7 mouse cellular contexts compared by ENCODE assay signal in genomic region chr9:100645026-100645940, GRCm38 (mm10). TPM values are rescaled to one million over a fixed set of nuclear protein-coding genes. Genes with fewer than 3 reads are reported as not detected.
A peak's percentile ranks its signal among the peaks of the same experiment; 100 is the strongest.
DNase-seq lines count a peak whose midpoint lies in the region; ATAC-seq and TF ChIP-seq lines count a peak whose summit lies in the region.

No protein-coding gene starts in this region.

- H3K27ac ChIP-seq in neural tube, embryonic 11.5 days (ENCODE audit: low read depth, low read length): no peak overlapping the region
- no peak overlapping the region for H3K27ac ChIP-seq in forebrain, embryonic 13.5 days
- H3K27ac ChIP-seq in limb, embryonic 14.5 days (replicated peaks; ENCODE audit: low read depth, low read length): no peak overlapping the region
- no peak overlapping the region for H3K27ac ChIP-seq in stomach, postnatal 0 days (replicated peaks)

- H3K4me3 ChIP-seq in neural tube, embryonic 11.5 days (ENCODE audit: low read depth, low read length): peak overlapping the region; percentile 87
- H3K4me3 ChIP-seq in forebrain, embryonic 13.5 days: peak overlapping the region; percentile 79
- peak overlapping the region; percentile 79 for H3K4me3 ChIP-seq in limb, embryonic 14.5 days (replicated peaks; ENCODE audit: low read length)
- peak overlapping the region; percentile 86 for H3K4me3 ChIP-seq in stomach, postnatal 0 days (ENCODE audit: low read depth, low read length)

- WGBS in neural tube, embryonic 11.5 days: 35% methylated on average over 8 of the region's 8 CpGs
- WGBS in forebrain, embryonic 13.5 days: 19% methylated on average over 8 of the region's 8 CpGs
- 29% methylated on average over 8 of the region's 8 CpGs for WGBS in limb, embryonic 14.5 days
- 22% methylated on average over 8 of the region's 8 CpGs for WGBS in stomach, postnatal 0 days

- TF ChIP-seq CTCF in stomach, postnatal 0 days (IDR thresholded peaks at IDR 0.05; ENCODE audit: low read depth): no peak

- peak overlapping the region; percentile 61 for H3K4me2 ChIP-seq in neural tube, embryonic 11.5 days (ENCODE audit: low read depth)
- H3K4me2 ChIP-seq in forebrain, embryonic 13.5 days: peak overlapping the region; percentile 71
- H3K4me2 ChIP-seq in limb, embryonic 14.5 days (replicated peaks; ENCODE audit: low read depth, low read length, severe bottlenecking): peak overlapping the region; percentile 49
- H3K4me2 ChIP-seq in stomach, postnatal 0 days (replicated peaks; ENCODE audit: low read depth): peak overlapping the region; percentile 64

- DNase-seq in neural tube, embryonic 11.5 days (ENCODE audit: low spot score): no peak
- no peak for DNase-seq in neural tube, embryonic 10.5 days (ENCODE audit: extremely low spot score, low spot score)
- DNase-seq in limb, embryonic 14.5 days (ENCODE audit: low spot score): no peak
- no peak for DNase-seq in stomach, postnatal 0 days (ENCODE audit: low spot score)
- DNase-seq in gastrocnemius, postnatal 36 days: no peak
- no peak for DNase-seq in cerebellum, postnatal 36 days

- H3K4me1 ChIP-seq in neural tube, embryonic 11.5 days (ENCODE audit: control insufficient read depth, insufficient read depth, low read length): peaks cover 11% of the 10 kb centered on the region
- peaks cover 30% of the 10 kb centered on the region for H3K4me1 ChIP-seq in forebrain, embryonic 13.5 days
- H3K4me1 ChIP-seq in limb, embryonic 14.5 days (ENCODE audit: control insufficient read depth, insufficient read depth, low read length): peaks cover 12% of the 10 kb centered on the region
- H3K4me1 ChIP-seq in stomach, postnatal 0 days (replicated peaks; ENCODE audit: control insufficient read depth, insufficient read depth): peaks cover 7% of the 10 kb centered on the region; the same call in 1 of the 2 replicates

- no peaks in the 10 kb centered on the region for H3K36me3 ChIP-seq in neural tube, embryonic 11.5 days (ENCODE audit: control insufficient read depth, insufficient read depth, low read length)
- H3K36me3 ChIP-seq in forebrain, embryonic 13.5 days (ENCODE audit: poor library complexity, severe bottlenecking): no peaks in the 10 kb centered on the region
- H3K36me3 ChIP-seq in limb, embryonic 14.5 days (ENCODE audit: control insufficient read depth, insufficient read depth, low read length): no peaks in the 10 kb centered on the region
- H3K36me3 ChIP-seq in stomach, postnatal 0 days (ENCODE audit: control insufficient read depth, insufficient read depth, low read length): no peaks in the 10 kb centered on the region

- no peaks in the 10 kb centered on the region for H3K27me3 ChIP-seq in neural tube, embryonic 11.5 days (ENCODE audit: control insufficient read depth, insufficient read depth, low read length)
- H3K27me3 ChIP-seq in forebrain, embryonic 13.5 days: no peaks in the 10 kb centered on the region
- H3K27me3 ChIP-seq in limb, embryonic 14.5 days (ENCODE audit: control insufficient read depth, insufficient read depth, low read length): no peaks in the 10 kb centered on the region
- no peaks in the 10 kb centered on the region for H3K27me3 ChIP-seq in stomach, postnatal 0 days (ENCODE audit: control insufficient read depth, insufficient read depth, low read length)

- TF ChIP-seq POLR2A in limb, embryonic 14.5 days (IDR thresholded peaks at IDR 0.05; ENCODE audit: borderline replicate concordance, extremely low read depth, insufficient read depth, insufficient read length): no peak

- no peaks in the 10 kb centered on the region for H3K9me3 ChIP-seq in neural tube, embryonic 11.5 days (ENCODE audit: control insufficient read depth, low read length)
- no peaks in the 10 kb centered on the region for H3K9me3 ChIP-seq in forebrain, embryonic 13.5 days (replicated peaks)
- H3K9me3 ChIP-seq in limb, embryonic 14.5 days (ENCODE audit: control insufficient read depth, low read length): no peaks in the 10 kb centered on the region
- no peaks in the 10 kb centered on the region for H3K9me3 ChIP-seq in stomach, postnatal 0 days (ENCODE audit: control insufficient read depth, low read length)

- no peak for ATAC-seq in neural tube, embryonic 11.5 days (ENCODE audit: insufficient read depth, low FRiP score, low TSS enrichment)
- no peak for ATAC-seq in forebrain, embryonic 13.5 days
- no peak for ATAC-seq in limb, embryonic 14.5 days (ENCODE audit: low FRiP score, low read depth)
- ATAC-seq in stomach, postnatal 0 days (ENCODE audit: low FRiP score, low TSS enrichment): no peak

- H3K9ac ChIP-seq in neural tube, embryonic 11.5 days (ENCODE audit: low read length): no peak overlapping the region
- H3K9ac ChIP-seq in forebrain, embryonic 13.5 days: peak overlapping the region; percentile 38; the same call in 1 of the 2 replicates
- peak overlapping the region; percentile 97; the same call in 1 of the 2 replicates for H3K9ac ChIP-seq in limb, embryonic 14.5 days (ENCODE audit: low read depth, low read length, severe bottlenecking)
- 0 out of 2 replicates have a peak overlapping the region, but pooled peaks have one; percentile 14 for H3K9ac ChIP-seq in stomach, postnatal 0 days (ENCODE audit: low read length)

- no peak for TF ChIP-seq EP300 in stomach, postnatal 0 days (optimal IDR thresholded peaks at IDR 0.05)

- intact Hi-C loops in gastrocnemius, postnatal 36 days (cut with DNase I): loop anchor here (10.0 kb wide), 1 partner anchor 110 kb away; no protein-coding TSS in a partner anchor

RNA-seq across cellular contexts. Expression of gene Stag1, which starts 47.7 kb away (rescaled TPM):
- 50.6 and 53.0 TPM in 2 replicates for polyA plus RNA-seq in neural tube, embryonic 11.5 days (2014; fragmentation: Nextera tagmentation; extraction: Ambion mirVana)
- 51.5 and 54.4 TPM in 2 replicates for polyA plus RNA-seq in forebrain, embryonic 13.5 days (2015; fragmentation: Nextera tagmentation; extraction: Ambion mirVana)
- polyA plus RNA-seq in limb, embryonic 14.5 days (2012; rRNA removed): 23.9 and 35.0 TPM in 2 replicates
- polyA plus RNA-seq in limb, embryonic 14.5 days (2014; fragmentation: Nextera tagmentation; extraction: Ambion mirVana): 45.5 and 50.9 TPM in 2 replicates
- 15.7 and 25.0 TPM in 2 replicates for polyA plus RNA-seq in stomach, postnatal 0 days (2015; fragmentation: Nextera tagmentation; extraction: Ambion mirVana)
- total RNA-seq in gastrocnemius, postnatal 36 days (2021): 10 to 100 TPM; 17.8 to 24.4 TPM
